Mouse (Mus musculus) hindbrain, embryonic 16.5 days (tissue): ENCODE results near the gene Ccdc142. TPM values are rescaled to one million over a fixed set of nuclear protein-coding genes. Genes with fewer than 3 reads are reported as not detected.

Experiments used
- ATAC-seq: fragments of 200-750 bp; cut with Nextera tagmentation; 2 replicates; pipeline ENCODE4 v1.8.0; 2017; ENCODE audit warnings: moderate TSS enrichment, moderate library complexity
- H3K27ac ChIP-seq: fragments of 300-500 bp; sonication (generic); 2 replicates; pipeline ENCODE4 v1.5.1; 2014; ENCODE audit warnings: low read depth, mild to moderate bottlenecking, control low read depth, low read length, moderate library complexity
- H3K27me3 ChIP-seq: fragments of 300-500 bp; sonication (generic); replicated peaks from 2 replicates; pipeline ENCODE4 v1.6.1; 2014; ENCODE audit warnings: low read length; ENCODE audit not compliant: control insufficient read depth, insufficient read depth
- H3K36me3 ChIP-seq: fragments of 300-500 bp; sonication (generic); 2 replicates; pipeline ENCODE4 v1.6.1; 2014; ENCODE audit warnings: mild to moderate bottlenecking, low read length, moderate library complexity, mixed read lengths; ENCODE audit not compliant: control insufficient read depth, insufficient read depth
- H3K4me1 ChIP-seq: fragments of 300-500 bp; sonication (generic); 2 replicates; pipeline ENCODE4 v1.6.1; 2014; ENCODE audit warnings: low read depth, low read length; ENCODE audit not compliant: control insufficient read depth, insufficient read depth
- H3K4me2 ChIP-seq: fragments of 300-500 bp; sonication (generic); 2 replicates; pipeline ENCODE4 v1.6.1; 2014; ENCODE audit warnings: mild to moderate bottlenecking, low read length, control low read depth, moderate library complexity
- H3K4me3 ChIP-seq: fragments of 300-500 bp; sonication (generic); 2 replicates; pipeline ENCODE4 v1.5.1; 2014; ENCODE audit warnings: mild to moderate bottlenecking, low read length, control low read depth, moderate library complexity
- H3K9ac ChIP-seq: fragments of 300-500 bp; sonication (generic); 2 replicates; pipeline ENCODE4 v1.6.1; 2014; ENCODE audit warnings: low read depth, mild to moderate bottlenecking, control low read depth, low read length, moderate library complexity
- H3K9me3 ChIP-seq: fragments of 300-500 bp; sonication (generic); 2 replicates; pipeline ENCODE4 v1.6.1; 2014; ENCODE audit warnings: mild to moderate bottlenecking, low read length, moderate library complexity; ENCODE audit not compliant: control insufficient read depth
- WGBS: fragments of 180-500 bp; shearing (Covaris S2); extraction: QIAGEN DNeasy Blood & Tissue Kit; methylation state at CpG from one replicate; pipeline ENCODE4 v1.1.7; 2014; 5-methylcytosine and 5-hydroxymethylcytosine counted together
- polyA plus RNA-seq: library from polyadenylated mRNA; unstranded; fragments of >200 nt; fragmentation: Nextera tagmentation; extraction: Ambion mirVana; gene quantifications from 2 replicates; pipeline ENCODE4 v1.2.1, GENCODE M21; 2015

Ccdc142 gene
- polyA plus RNA-seq, 1 experiment from 2014 or later, result 4.2 TPM

GRCm38 (mm10) chr6:83115011-83115671, 13.7 kb downstream of the Ccdc142 start, which contains the start of gene Mogs:
Mogs (plus strand) TSS chr6:83115496.
- 2% methylated on average over 29 of the region's 58 CpGs for WGBS

GRCm38 (mm10) chr6:83115682-83116372, 14.4 kb downstream of the Ccdc142 start:
- H3K9ac ChIP-seq, result peak overlapping the region; percentile 98
- under 1% methylated on average over 33 of the region's 48 CpGs for WGBS
- peaks cover 12% of the 10 kb centered on the region; the same call in 1 of the 2 replicates for H3K36me3 ChIP-seq
- H3K9me3 ChIP-seq, result no peaks in the 10 kb centered on the region
- no peaks in the 10 kb centered on the region for H3K27me3 ChIP-seq
- H3K4me2 ChIP-seq, result peak overlapping the region; percentile 79
- peak overlapping the region; percentile 87 for H3K27ac ChIP-seq
- peak; percentile 70 for ATAC-seq
- peak overlapping the region; percentile 95 for H3K4me3 ChIP-seq
- H3K4me1 ChIP-seq, result peaks cover 34% of the 10 kb centered on the region

More at GRCm38 (mm10) chr6:83115011-83115671, 13.7 kb downstream of the Ccdc142 start, which contains the start of gene Mogs:
- H3K4me1 ChIP-seq, result peaks cover 33% of the 10 kb centered on the region
- ATAC-seq, result peak; percentile 90
- H3K36me3 ChIP-seq, result peaks cover 12% of the 10 kb centered on the region; the same call in 1 of the 2 replicates
- H3K4me2 ChIP-seq, result peak within 1 kb of the TSS; percentile 79
- peak within 1 kb of the TSS; percentile 98 for H3K9ac ChIP-seq
- H3K4me3 ChIP-seq, result peak within 1 kb of the TSS; percentile 95
- no peaks in the 10 kb centered on the region for H3K27me3 ChIP-seq
- peak within 1 kb of the TSS; percentile 87 for H3K27ac ChIP-seq
- no peaks in the 10 kb centered on the region for H3K9me3 ChIP-seq

DNA sequence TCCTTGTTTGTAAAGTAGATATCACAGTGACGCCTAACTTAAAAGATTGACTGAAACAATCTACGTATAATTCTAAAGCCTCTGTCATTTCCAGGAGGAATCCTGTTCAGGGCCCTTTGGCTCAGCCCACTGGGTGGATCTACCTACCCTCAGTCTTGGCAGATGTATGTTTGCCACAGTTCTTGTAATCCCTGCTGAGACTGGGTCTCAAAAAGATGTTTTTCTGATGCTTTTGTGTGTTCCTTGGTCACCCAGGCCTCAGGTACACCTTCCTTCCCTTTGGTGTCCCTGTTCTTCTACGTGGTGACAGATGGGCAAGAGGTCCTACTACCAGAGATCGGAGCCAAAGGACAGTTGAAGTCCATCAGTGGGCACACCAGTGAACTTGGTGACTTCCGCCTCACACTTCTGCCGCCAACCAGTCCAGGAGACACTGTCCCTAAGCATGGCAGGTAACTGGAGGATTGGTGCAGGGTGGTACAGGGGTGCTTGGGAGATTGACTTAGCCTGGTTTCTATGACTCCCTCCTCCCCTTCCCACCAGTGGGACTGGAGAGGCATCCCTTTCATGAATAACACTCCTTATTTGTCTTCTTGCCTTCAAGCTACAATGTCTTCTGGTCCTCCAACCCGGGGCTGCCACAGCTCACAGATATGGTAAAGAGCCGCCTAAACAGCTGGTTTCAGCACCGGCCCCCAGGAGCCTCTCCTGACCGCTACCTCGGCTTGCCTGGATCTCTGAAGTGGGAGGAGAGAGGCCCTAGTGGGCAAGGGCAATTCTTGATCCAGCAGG, 15.2 kb downstream of the Ccdc142 start:
- Histone ChIP-seq H3K4me2 (peak overlapping the region; percentile 79), H3K27ac (no peak overlapping the region), H3K4me1 (peaks cover 34% of the 10 kb centered on the region), H3K36me3 (peaks cover 12% of the 10 kb centered on the region; the same call in 1 of the 2 replicates), H3K27me3 (no peaks in the 10 kb centered on the region), H3K4me3 (peak overlapping the region; percentile 95), H3K9me3 (no peaks in the 10 kb centered on the region), H3K9ac (peak overlapping the region; percentile 98)
- WGBS, result 74% methylated on average over 11 of the region's 11 CpGs
- ATAC-seq, result no peak

DNA sequence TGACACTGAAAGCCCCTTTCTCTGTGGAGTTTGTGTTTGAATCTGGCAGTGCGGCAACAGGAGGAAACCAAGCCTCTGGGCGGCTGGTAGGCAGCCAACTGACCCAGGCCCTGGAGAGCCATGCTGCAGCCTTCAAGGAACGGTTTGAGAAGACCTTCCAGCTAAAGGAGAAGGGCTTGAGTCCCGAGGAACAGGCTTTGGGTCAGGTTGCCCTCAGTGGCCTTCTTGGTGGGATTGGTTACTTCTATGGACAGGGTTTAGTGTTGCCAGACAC, 15.7 kb downstream of the Ccdc142 start:
- Histone ChIP-seq H3K4me2 (no peak overlapping the region), H3K4me1 (peaks cover 38% of the 10 kb centered on the region)
- WGBS, result 82% methylated on average over 4 of the region's 4 CpGs

DNA sequence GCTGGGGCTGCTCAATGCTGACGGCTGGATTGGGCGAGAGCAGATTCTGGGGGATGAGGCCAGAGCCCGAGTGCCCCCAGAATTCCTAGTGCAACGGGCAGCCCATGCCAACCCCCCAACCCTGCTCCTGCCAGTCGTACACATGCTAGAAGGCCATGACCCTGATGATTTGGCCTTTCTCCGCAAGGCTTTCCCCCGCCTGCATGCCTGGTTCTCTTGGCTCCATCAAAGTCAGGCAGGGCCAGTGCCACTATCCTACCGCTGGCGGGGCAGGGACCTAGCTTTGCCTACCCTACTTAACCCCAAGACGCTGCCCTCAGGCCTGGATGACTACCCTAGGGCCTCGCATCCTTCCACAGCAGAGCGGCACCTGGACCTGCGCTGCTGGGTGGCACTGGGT, 16.2 kb downstream of the Ccdc142 start:
- 92% methylated on average over 13 of the region's 13 CpGs for WGBS
- Histone ChIP-seq H3K4me2 (no peak overlapping the region), H3K9me3 (no peaks in the 10 kb centered on the region), H3K4me3 (no peak overlapping the region), H3K27ac (0 out of 2 replicates have a peak overlapping the region, but pooled peaks have one; percentile 10), H3K9ac (no peak overlapping the region), H3K36me3 (peaks cover 12% of the 10 kb centered on the region; the same call in 1 of the 2 replicates), H3K4me1 (peaks cover 43% of the 10 kb centered on the region), H3K27me3 (no peaks in the 10 kb centered on the region)
- no peak for ATAC-seq

More for the DNA sequence above, 15.7 kb downstream of the Ccdc142 start:
- no peak overlapping the region for H3K9ac ChIP-seq
- H3K27me3 ChIP-seq, result no peaks in the 10 kb centered on the region
- H3K36me3 ChIP-seq, result peaks cover 12% of the 10 kb centered on the region; the same call in 1 of the 2 replicates
- no peaks in the 10 kb centered on the region for H3K9me3 ChIP-seq
- no peak overlapping the region for H3K27ac ChIP-seq
- no peak overlapping the region for H3K4me3 ChIP-seq
- no peak for ATAC-seq

DNA sequence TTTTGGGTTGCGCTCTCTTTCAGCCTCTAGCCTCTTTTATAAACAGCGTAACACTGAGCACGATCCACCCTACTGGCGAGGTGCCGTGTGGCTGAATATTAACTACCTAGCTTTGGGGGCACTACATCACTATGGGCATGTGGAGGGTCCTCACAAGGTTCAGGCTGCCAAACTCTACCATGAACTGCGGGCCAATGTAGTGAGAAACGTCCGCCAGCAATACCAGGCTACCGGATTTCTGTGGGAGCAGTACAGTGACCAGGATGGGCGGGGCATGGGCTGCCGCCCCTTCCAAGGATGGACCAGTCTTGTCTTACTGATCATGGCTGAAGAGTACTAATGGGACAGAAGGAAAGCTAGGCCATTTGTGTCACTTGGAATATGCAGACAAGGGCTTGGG, 17.0 kb downstream of the Ccdc142 start:
- Histone ChIP-seq H3K9ac (no peak overlapping the region), H3K4me3 (no peak overlapping the region), H3K27me3 (no peaks in the 10 kb centered on the region), H3K4me1 (peaks cover 49% of the 10 kb centered on the region), H3K4me2 (no peak overlapping the region), H3K36me3 (peaks cover 12% of the 10 kb centered on the region; the same call in 1 of the 2 replicates), H3K27ac (no peak overlapping the region), H3K9me3 (no peaks in the 10 kb centered on the region)
- 78% methylated on average over 11 of the region's 11 CpGs for WGBS
- no peak for ATAC-seq

DNA sequence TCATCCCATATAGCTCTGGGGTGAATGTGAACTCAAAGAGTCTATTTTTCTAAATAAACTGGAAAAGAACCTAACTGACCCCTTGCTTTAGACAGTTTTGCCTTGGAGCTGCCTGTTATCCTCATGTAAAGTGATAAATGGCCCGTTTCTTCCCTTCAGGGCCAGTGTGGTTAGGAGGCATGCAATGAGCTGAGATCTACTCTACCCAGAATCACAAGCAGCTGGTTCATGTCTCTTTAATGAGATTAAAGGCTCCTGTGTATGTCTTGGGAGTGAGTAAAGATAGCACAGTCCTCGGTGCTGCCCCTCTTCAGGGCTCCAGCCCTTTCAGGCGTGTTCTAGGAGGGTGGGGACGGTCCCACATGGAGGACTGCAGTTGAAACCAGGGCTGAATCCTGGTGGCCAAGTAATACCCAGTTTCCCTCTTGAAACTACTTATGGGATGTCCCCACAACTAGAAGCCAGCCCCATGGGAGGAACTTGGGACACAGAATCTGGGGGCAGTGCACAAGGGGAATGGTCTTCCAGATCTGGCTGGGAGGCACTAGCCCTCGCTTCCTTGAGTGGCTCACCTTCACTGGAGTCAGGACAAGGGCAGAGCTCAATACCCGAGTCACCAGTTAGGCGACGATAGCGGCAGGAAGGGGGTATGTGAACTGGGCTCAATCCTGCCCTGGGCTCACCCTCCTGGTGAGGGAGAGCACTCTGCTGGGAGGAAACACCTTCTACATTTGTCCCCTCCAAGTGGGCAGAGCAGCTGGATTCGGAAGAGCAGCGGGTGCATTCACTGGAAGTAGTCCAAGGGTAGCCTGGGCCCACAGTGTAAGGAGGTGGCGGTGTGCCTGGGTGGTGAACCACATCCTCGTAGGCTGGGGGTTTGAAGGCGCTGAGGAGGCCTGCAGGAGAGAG, 17.7 kb downstream of the Ccdc142 start:
- peaks cover 53% of the 10 kb centered on the region for H3K4me1 ChIP-seq
- no peak overlapping the region for H3K27ac ChIP-seq
- no peak overlapping the region for H3K4me3 ChIP-seq
- no peaks in the 10 kb centered on the region for H3K27me3 ChIP-seq
- H3K9me3 ChIP-seq, result no peaks in the 10 kb centered on the region
- H3K36me3 ChIP-seq, result peaks cover 14% of the 10 kb centered on the region; the same call in 1 of the 2 replicates
- H3K4me2 ChIP-seq, result no peak overlapping the region; the same call in 1 of the 2 replicates
- no peak overlapping the region for H3K9ac ChIP-seq
- WGBS, result 84% methylated on average over 14 of the region's 14 CpGs
- no peak for ATAC-seq

DNA sequence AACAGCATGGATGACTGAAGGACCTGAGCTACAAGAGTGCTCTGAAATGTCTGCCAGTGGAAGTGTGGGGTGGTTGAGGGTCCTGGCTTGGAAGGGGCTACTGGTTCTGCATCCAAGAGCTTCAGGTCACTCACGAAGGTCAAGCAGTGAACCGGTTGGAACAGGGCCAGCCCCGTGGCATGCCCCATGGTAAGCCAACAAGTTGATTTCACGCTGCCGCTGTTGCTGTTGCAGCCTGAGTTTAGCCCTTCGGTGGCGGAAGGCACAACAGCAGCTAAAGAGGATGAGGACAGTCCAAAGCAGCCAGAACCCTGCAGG, 18.3 kb downstream of the Ccdc142 start:
- no peak overlapping the region; the same call in 1 of the 2 replicates for H3K9ac ChIP-seq
- WGBS, result 55% methylated on average over 7 of the region's 7 CpGs
- H3K4me3 ChIP-seq, result no peak overlapping the region
- H3K9me3 ChIP-seq, result no peaks in the 10 kb centered on the region
- no peak overlapping the region for H3K27ac ChIP-seq
- peaks cover 55% of the 10 kb centered on the region for H3K4me1 ChIP-seq
- no peaks in the 10 kb centered on the region for H3K27me3 ChIP-seq
- ATAC-seq, result no peak
- peaks cover 14% of the 10 kb centered on the region; the same call in 1 of the 2 replicates for H3K36me3 ChIP-seq
- H3K4me2 ChIP-seq, result peak overlapping the region; percentile 98
